Mouse (Mus musculus) liver, postnatal 0 days (tissue): Measurements from ENCODE around the gene Evi2a.

Experiments
- CTCF ChIP-seq: sonication (generic); IDR thresholded peaks from 2 replicates; pipeline ENCODE4 v1.5.1; 2016; ENCODE audit warnings: antibody characterized with exemption, low read depth
- EP300 ChIP-seq: IDR thresholded peaks from 2 replicates; pipeline ENCODE4 v1.6.1; 2016; ENCODE audit warnings: antibody characterized with exemption, low read depth, mild to moderate bottlenecking

DNA sequence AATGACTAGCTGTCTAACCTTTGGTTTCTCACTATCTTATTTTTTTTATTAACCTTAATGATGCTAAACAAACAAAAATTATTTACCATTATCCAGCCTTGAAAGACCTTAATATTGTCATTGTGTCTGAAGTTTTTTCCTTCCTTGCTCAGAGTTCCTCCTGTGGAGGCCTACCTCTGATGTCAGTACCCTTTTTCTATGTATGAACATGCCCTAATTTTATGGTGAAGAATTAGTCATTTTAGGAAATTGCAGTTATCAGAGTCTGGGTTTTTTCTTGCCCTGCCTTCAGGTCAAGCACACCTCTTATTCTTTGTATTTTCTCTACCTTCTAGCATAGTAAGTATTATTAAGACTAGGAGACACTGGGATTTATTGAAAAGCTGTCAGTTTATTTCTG is 45.7 kb downstream of the Evi2a start:
- TF ChIP-seq CTCF: no peak
- TF ChIP-seq EP300: no peak
